Mouse (Mus musculus): ENCODE measurements around the gene Park7. TPM values are rescaled to one million over a fixed set of nuclear protein-coding genes. Genes with fewer than 3 reads are reported as not detected.

The Park7 gene
- total and polyA plus RNA-seq, 3 experiments: 337 to 555 (median 495) TPM

DNA sequence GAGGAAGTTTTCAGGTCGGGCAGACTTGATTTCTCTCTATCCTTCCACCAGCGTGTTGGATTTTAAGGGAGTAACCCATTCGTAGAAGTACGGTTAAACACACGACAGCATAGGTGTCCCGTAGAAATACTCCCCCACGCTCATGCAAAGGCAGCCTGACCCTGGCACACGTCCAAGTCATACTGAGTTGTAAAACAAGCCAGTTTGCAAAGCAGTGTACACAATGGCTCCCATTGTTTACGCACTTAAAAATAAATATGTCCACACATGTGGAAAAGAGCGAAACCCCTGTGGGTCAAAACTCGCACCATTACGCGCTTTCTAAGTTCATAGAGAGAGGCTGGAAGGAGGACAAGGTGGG is 24.3 kb downstream of the Park7 start:
- no peak overlapping the region for H3K4me2 ChIP-seq (ENCODE audit: insufficient read depth, low read depth, poor library complexity, severe bottlenecking)
- no peaks in the 10 kb centered on the region for H3K79me2 ChIP-seq (replicated peaks; ENCODE audit: control insufficient read depth, extremely low read depth, insufficient read depth, poor library complexity, severe bottlenecking)
- no peaks in the 10 kb centered on the region for H3K9me3 ChIP-seq (replicated peaks; ENCODE audit: low read length)
- no peak overlapping the region for H3K9ac ChIP-seq (ENCODE audit: insufficient read depth, low read depth)
- in situ Hi-C loops (cut with MboI; ENCODE audit: low pct_ligation_motif_present, low pct_unique_long_range_greater_than_20kb, low sequenced_read_pairs) (loop anchor here (10.0 kb wide), 1 partner anchor 215 kb away; no protein-coding TSS in a partner anchor), dilution Hi-C loops (cut with MboI; ENCODE audit: extremely low pct_ligation_motif_present, extremely low pct_unique_long_range_greater_than_20kb, low sequenced_read_pairs) (no loop called here)
- H3K4me1 ChIP-seq (ENCODE audit: control insufficient read depth in 1 of 2, insufficient read depth in 2 of 2): no peaks in the 10 kb centered on the region
- H3K27ac ChIP-seq (ENCODE audit: insufficient read depth, low read depth): no peak overlapping the region
- no peak for DNase-seq (ENCODE audit: extremely low read depth)
- TF ChIP-seq GABPA (IDR thresholded peaks at IDR 0.05; ENCODE audit: insufficient replicate concordance, low read depth, low read length): no peak
- no peaks in the 10 kb centered on the region for H3K27me3 ChIP-seq (replicated peaks)
- no peak overlapping the region for H3K4me3 ChIP-seq (replicated peaks in 1 of 3; ENCODE audit: low read depth in 2 of 3, low read length in 2 of 3, poor library complexity in 1 of 3)
- H3K36me3 ChIP-seq (replicated peaks in 1 of 2; ENCODE audit: control insufficient read depth in 1 of 2, insufficient read depth in 1 of 2, low read length in 1 of 2): no peaks in the 10 kb centered on the region

DNA sequence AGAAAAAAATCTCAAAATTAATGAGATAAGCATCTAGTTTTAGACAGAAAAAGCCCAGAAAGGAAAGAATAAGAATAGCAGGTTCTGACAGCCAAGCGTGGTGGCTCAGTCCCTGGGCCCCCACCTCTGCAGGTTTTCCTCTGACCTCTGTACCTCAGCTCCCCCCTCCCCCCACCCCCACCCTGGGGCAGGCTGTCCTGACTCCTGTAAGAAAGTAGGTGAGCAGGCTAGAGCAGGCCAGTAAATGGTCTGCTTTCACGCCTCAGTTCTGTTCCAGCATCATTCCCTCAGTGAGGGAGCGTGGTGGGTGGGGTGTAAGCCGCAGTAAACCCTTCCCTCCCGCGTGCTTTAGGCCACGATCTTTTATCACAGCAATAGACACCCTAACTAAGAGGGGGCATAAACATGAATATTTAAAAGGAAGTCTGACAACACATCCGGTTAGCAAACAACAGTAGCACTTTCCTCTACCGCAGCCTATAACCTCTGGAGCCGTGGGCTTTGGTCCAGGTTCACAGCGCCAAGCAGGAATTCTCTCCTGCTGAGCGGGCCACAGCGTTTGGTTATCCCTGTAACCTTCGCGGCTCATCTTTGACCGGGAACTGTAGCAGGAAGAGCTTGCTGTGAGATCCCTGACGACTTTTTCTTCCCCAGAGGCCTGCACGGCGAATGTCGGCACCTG is 24.8 kb downstream of the Park7 start:
- H3K4me1 ChIP-seq (ENCODE audit: control insufficient read depth in 1 of 2, insufficient read depth in 2 of 2): no peaks in the 10 kb centered on the region
- no peak overlapping the region for H3K4me3 ChIP-seq (replicated peaks in 1 of 3; ENCODE audit: low read depth in 2 of 3, low read length in 2 of 3, poor library complexity in 1 of 3)
- in situ Hi-C loops (cut with MboI; ENCODE audit: low pct_ligation_motif_present, low pct_unique_long_range_greater_than_20kb, low sequenced_read_pairs): no loop called here
- dilution Hi-C loops (cut with MboI; ENCODE audit: extremely low pct_ligation_motif_present, extremely low pct_unique_long_range_greater_than_20kb, low sequenced_read_pairs): no loop called here
- no peaks in the 10 kb centered on the region for H3K36me3 ChIP-seq (replicated peaks in 1 of 2; ENCODE audit: control insufficient read depth in 1 of 2, insufficient read depth in 1 of 2, low read length in 1 of 2)
- H3K9ac ChIP-seq (ENCODE audit: insufficient read depth, low read depth): no peak overlapping the region
- H3K4me2 ChIP-seq (ENCODE audit: insufficient read depth, low read depth, poor library complexity, severe bottlenecking): no peak overlapping the region
- no peaks in the 10 kb centered on the region for H3K27me3 ChIP-seq (replicated peaks)
- H3K79me2 ChIP-seq (replicated peaks; ENCODE audit: control insufficient read depth, extremely low read depth, insufficient read depth, poor library complexity, severe bottlenecking): no peaks in the 10 kb centered on the region
- TF ChIP-seq HCFC1 (IDR thresholded peaks at IDR 0.05; ENCODE audit: low read depth, low read length) (no peak), POLR2AphosphoS2 (IDR thresholded peaks at IDR 0.05; ENCODE audit: low read depth, low read length) (no peak), ZNF384 (IDR thresholded peaks at IDR 0.05; ENCODE audit: low read depth, low read length) (no peak), ZMIZ1 (IDR thresholded peaks at IDR 0.05; ENCODE audit: low read depth, low read length) (no peak)
- H3K9me3 ChIP-seq (replicated peaks; ENCODE audit: low read length): no peaks in the 10 kb centered on the region
- DNase-seq (ENCODE audit: extremely low read depth): no peak
- H3K27ac ChIP-seq (ENCODE audit: insufficient read depth, low read depth): no peak overlapping the region

DNA sequence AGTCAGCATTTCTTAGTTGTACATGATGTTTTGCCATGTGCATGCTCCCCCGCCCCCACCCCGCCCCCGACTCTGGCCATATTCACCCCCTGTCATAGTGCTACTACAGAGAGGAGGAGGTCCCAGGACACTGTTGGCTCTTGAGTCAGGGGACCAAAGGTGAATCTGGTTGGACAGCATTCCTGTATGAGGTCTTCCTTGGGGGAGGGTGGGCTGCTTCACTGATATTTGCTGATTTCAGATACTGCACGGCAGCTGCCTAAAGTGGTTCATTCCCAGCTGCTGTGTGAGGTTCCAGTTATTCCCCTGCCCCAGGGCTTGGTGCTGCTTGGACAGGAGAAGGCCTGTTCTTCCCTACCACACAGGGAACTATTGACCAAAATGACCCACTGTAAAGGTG is 25.7 kb downstream of the Park7 start:
- H3K27me3 ChIP-seq (replicated peaks): no peaks in the 10 kb centered on the region
- H3K4me3 ChIP-seq (replicated peaks in 1 of 3; ENCODE audit: low read depth in 2 of 3, low read length in 2 of 3, poor library complexity in 1 of 3): no peak overlapping the region
- dilution Hi-C loops (cut with MboI; ENCODE audit: extremely low pct_ligation_motif_present, extremely low pct_unique_long_range_greater_than_20kb, low sequenced_read_pairs): no loop called here
- H3K36me3 ChIP-seq (replicated peaks in 1 of 2; ENCODE audit: control insufficient read depth in 1 of 2, insufficient read depth in 1 of 2, low read length in 1 of 2): no peaks in the 10 kb centered on the region
- no peaks in the 10 kb centered on the region for H3K4me1 ChIP-seq (ENCODE audit: control insufficient read depth in 1 of 2, insufficient read depth in 2 of 2)
- H3K9me3 ChIP-seq (replicated peaks; ENCODE audit: low read length): no peaks in the 10 kb centered on the region
- in situ Hi-C loops (cut with MboI; ENCODE audit: low pct_ligation_motif_present, low pct_unique_long_range_greater_than_20kb, low sequenced_read_pairs): no loop called here
- H3K4me2 ChIP-seq (ENCODE audit: insufficient read depth, low read depth, poor library complexity, severe bottlenecking): no peak overlapping the region
- DNase-seq (ENCODE audit: extremely low read depth): no peak
- no peak for TF ChIP-seq MAFK (IDR thresholded peaks at IDR 0.05; ENCODE audit: insufficient replicate concordance, low read length)
- no peak for TF ChIP-seq USF2 (conservative IDR thresholded peaks at IDR 0.05; ENCODE audit: low read depth, low read length)
- TF ChIP-seq CHD1 (IDR thresholded peaks at IDR 0.05; ENCODE audit: low read depth, low read length): no peak
- TF ChIP-seq KAT2A (IDR thresholded peaks at IDR 0.05; ENCODE audit: insufficient replicate concordance, low read length): no peak
- no peak for TF ChIP-seq POLR2A (IDR thresholded peaks at IDR 0.05; ENCODE audit: low read depth, low read length)
- TF ChIP-seq GABPA (IDR thresholded peaks at IDR 0.05; ENCODE audit: insufficient replicate concordance, low read depth, low read length): no peak
- no peak for TF ChIP-seq JUND (conservative IDR thresholded peaks at IDR 0.05; ENCODE audit: low read depth, low read length)
- no peak for TF ChIP-seq NELFE (IDR thresholded peaks at IDR 0.05; ENCODE audit: low read depth, low read length)
- TF ChIP-seq CHD2 (IDR thresholded peaks at IDR 0.05; ENCODE audit: low read length): no peak
- TF ChIP-seq SMC3 (IDR thresholded peaks at IDR 0.05; ENCODE audit: low read depth, low read length): no peak
- TF ChIP-seq ZMIZ1 (IDR thresholded peaks at IDR 0.05; ENCODE audit: low read depth, low read length): no peak
- no peak for TF ChIP-seq ELF1 (IDR thresholded peaks at IDR 0.05; ENCODE audit: low read depth, low read length)
- no peak for TF ChIP-seq CTCF (conservative IDR thresholded peaks at IDR 0.05 in 1 of 2, IDR thresholded peaks at IDR 0.05 in 1 of 2; ENCODE audit: low read depth in 2 of 2, low read length in 2 of 2)
- TF ChIP-seq ZKSCAN1 (IDR thresholded peaks at IDR 0.05; ENCODE audit: borderline replicate concordance, low read depth, low read length): no peak
- no peaks in the 10 kb centered on the region for H3K79me2 ChIP-seq (replicated peaks; ENCODE audit: control insufficient read depth, extremely low read depth, insufficient read depth, poor library complexity, severe bottlenecking)
- no peak overlapping the region for H3K9ac ChIP-seq (ENCODE audit: insufficient read depth, low read depth)
- H3K27ac ChIP-seq (ENCODE audit: insufficient read depth, low read depth): no peak overlapping the region

Data from CH12.LX (cell line).